Mouse (Mus musculus) stomach, postnatal 0 days (tissue): ENCODE measurements around the gene Gstt1.

ENCODE experiments used
- CTCF ChIP-seq: IDR thresholded peaks from 2 replicates; pipeline ENCODE4 v1.5.1; 2016; ENCODE audit warnings: antibody characterized with exemption, low read depth, mild to moderate bottlenecking, moderate library complexity
- EP300 ChIP-seq: optimal IDR thresholded peaks from 2 replicates; pipeline ENCODE3; 2016; ENCODE audit warnings: antibody characterized with exemption

DNA sequence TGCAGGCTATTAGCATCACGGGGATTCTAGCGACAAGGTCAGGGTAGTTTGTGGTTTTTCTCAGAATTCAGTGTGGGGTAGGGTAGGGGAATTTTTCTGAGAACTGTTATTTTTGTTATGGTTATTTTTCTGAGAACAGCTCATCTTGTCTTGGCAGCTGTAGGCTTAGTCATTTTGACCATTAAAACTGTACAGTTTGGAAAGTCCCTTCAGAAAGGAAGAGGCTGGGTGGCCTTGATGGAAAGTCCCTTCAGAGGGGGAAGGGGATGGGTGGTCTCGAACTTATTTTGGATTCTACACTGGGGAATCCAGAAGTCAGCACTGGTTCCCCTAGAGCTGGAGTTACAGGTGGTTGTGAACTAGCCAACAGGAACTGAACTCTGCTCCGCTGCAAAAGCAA is 26.1 kb upstream of the Gstt1 start:
- TF ChIP-seq CTCF (no peak), EP300 (no peak)
